Mouse (Mus musculus) C2C12 (cell line): Measurements from ENCODE around the gene Slc22a23.

Source experiments
- CEBPB ChIP-seq: IDR thresholded peaks from one replicate; pipeline ENCODE4 v1.6.1; 2011; ENCODE audit warnings: low read depth, mild to moderate bottlenecking, control low read depth, moderate library complexity
- CTCF ChIP-seq: IDR thresholded peaks from one replicate; pipeline ENCODE4 v1.5.1; 2011; ENCODE audit not compliant: control insufficient read depth, insufficient read depth, insufficient read length
- MAX ChIP-seq: IDR thresholded peaks from one replicate; pipeline ENCODE4 v1.6.1; 2011; ENCODE audit warnings: mild to moderate bottlenecking, control low read depth
- MYOD1 ChIP-seq: IDR thresholded peaks from one replicate; pipeline ENCODE4 v1.6.1; 2011; ENCODE audit warnings: low read depth; ENCODE audit not compliant: control insufficient read depth, insufficient read length
- MYOG ChIP-seq: IDR thresholded peaks from one replicate; pipeline ENCODE4 v1.6.1; 2011; ENCODE audit not compliant: control insufficient read depth, insufficient read length; ENCODE audit errors: extremely low read depth
- USF1 ChIP-seq: IDR thresholded peaks from one replicate; pipeline ENCODE4 v1.6.1; 2011; ENCODE audit warnings: low read depth, mild to moderate bottlenecking, control low read depth, moderate library complexity

GRCm38 (mm10) chr13:34219728-34220127 is 125.3 kb downstream of the Slc22a23 start:
- no peak for TF ChIP-seq CTCF
- no peak for TF ChIP-seq MAX
- no peak for TF ChIP-seq USF1
- no peak for TF ChIP-seq CEBPB
- no peak for TF ChIP-seq MYOD1
- no peak for TF ChIP-seq MYOG
